Mouse (Mus musculus) adrenal gland, adult (tissue): ENCODE results near the gene Vmn1r228.

Experiments used
- DNase-seq, 2 experiments: peaks; one replicate each; pipeline ENCODE4 v3.0.0; 2022 to 2023; ENCODE audit warnings: low spot score in 1 of 2; ENCODE audit not compliant: inconsistent age in 2 of 2

The Vmn1r228 gene

DNA sequence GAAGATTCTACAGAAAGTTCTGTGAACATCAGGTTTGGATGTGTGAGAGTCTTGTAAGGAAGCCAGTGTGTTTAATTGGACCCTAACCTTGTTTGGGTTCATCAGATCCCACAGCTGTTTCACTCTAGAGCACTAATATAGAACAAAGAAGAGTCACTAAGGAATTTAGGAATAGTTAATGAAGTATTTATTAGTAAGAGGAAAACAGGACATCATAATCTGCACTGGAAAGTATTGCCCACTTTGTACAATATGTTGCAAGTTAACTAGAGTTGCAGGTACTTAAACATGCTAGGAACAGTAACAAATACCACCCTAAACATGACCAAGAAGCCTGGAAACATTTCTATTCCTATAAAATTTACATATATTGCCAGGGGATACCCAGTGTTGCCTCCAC, at the start of gene Vmn1r228:
TSS of gene Vmn1r228 (minus strand) at position 101 of the 400 bp plus-strand sequence.
- no peak for DNase-seq

DNA sequence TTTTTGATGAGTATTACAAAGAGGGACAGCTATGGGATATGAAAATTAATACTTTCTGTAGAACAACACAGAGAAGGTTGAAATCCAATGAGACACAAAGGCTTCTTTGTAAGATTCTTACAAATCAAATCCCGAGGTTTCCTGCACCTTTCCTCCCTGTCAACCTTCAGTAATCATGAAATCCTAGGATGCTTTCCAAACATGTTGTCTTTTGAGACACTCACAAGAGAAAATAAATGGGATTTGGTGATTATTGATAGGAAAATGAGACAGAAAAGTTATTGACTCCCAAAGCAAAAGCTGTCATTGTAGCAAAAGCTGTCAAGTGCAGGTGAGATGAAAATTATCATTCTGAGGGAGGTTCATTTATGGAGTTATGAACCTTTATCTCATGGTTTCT, 25.3 kb upstream of the Vmn1r228 start, which contains the start of gene Vmn1r229:
TSS of gene Vmn1r229 (plus strand) at position 301 of the 400 bp plus-strand sequence.
- DNase-seq, result no peak

DNA sequence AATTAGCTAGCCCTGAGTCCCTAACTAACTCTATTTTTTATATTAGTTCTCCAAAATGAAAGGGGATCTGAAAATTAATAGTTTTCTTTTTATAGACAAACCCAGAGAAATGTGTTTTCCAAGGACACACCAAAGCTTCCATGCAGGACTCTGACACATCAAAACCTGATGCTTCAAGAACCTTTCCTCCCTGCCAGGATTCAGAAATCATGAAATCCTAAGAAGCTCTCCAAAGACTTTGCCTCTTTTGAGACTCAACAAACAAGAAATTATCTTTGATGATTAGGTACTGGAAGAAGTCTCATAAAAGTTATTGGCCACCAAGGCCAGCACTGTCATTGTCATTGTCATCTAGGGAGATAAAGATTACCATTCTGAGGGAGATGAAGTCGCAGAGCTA, 56.4 kb downstream of the Vmn1r228 start, which contains the start of gene Vmn1r227:
TSS of gene Vmn1r227 (plus strand) at position 301 of the 400 bp plus-strand sequence.
- DNase-seq, result no peak
